8 mouse cellular contexts compared by ENCODE assay signal in genomic region chr11:4219317-4219751, GRCm38 (mm10). TPM values are rescaled to one million over a fixed set of nuclear protein-coding genes. Genes with fewer than 3 reads are reported as not detected.
DNase-seq lines count a peak whose midpoint lies in the region; ATAC-seq and TF ChIP-seq lines count a peak whose summit lies in the region.

No protein-coding gene starts in this region.

- peaks cover 8% of the 10 kb centered on the region for H3K4me1 ChIP-seq in spleen, adult 2 months (ENCODE audit: control insufficient read depth, insufficient read depth, insufficient read length)
- peaks cover 23% of the 10 kb centered on the region for H3K4me1 ChIP-seq in kidney, embryonic 15.5 days

- H3K4me3 ChIP-seq in spleen, adult 2 months (ENCODE audit: extremely low read depth, insufficient read depth, insufficient read length), result no peak overlapping the region
- H3K4me3 ChIP-seq in kidney, embryonic 15.5 days (replicated peaks), result no peak overlapping the region

- H3K36me3 ChIP-seq in spleen, adult 2 months (ENCODE audit: control insufficient read depth, insufficient read depth, low read length), result peaks cover 10% of the 10 kb centered on the region
- H3K36me3 ChIP-seq in kidney, embryonic 15.5 days, result peaks cover 14% of the 10 kb centered on the region

- TF ChIP-seq CTCF in spleen, adult 2 months (IDR thresholded peaks at IDR 0.05; ENCODE audit: extremely low read depth, insufficient read depth, insufficient read length, insufficient replicate concordance), result peak; percentile 67; the same call in 1 of the 2 replicates
- TF ChIP-seq CTCF in brain, embryonic 14.5 days (IDR thresholded peaks at IDR 0.05; ENCODE audit: borderline replicate concordance, extremely low read depth, insufficient read depth, insufficient read length), result peak; percentile 71; the same call in 1 of the 2 replicates

- no peaks in the 10 kb centered on the region for H3K9me3 ChIP-seq in kidney, embryonic 15.5 days (replicated peaks)

- 48% methylated on average over 2 of the region's 2 CpGs for WGBS in spleen, adult 2 months
- 5% methylated on average over 2 of the region's 2 CpGs for WGBS in kidney, embryonic 15.5 days

- no peak for TF ChIP-seq POLR2A in spleen, adult 2 months (IDR thresholded peaks at IDR 0.05; ENCODE audit: low read depth, low read length)
- no peak for TF ChIP-seq POLR2A in brain, embryonic 14.5 days (IDR thresholded peaks at IDR 0.05; ENCODE audit: borderline replicate concordance, extremely low read depth, insufficient read depth, insufficient read length, poor library complexity, severe bottlenecking)

- H3K27me3 ChIP-seq in spleen, adult 2 months (ENCODE audit: control insufficient read depth, insufficient read depth, low read length), result no peaks in the 10 kb centered on the region
- H3K27me3 ChIP-seq in kidney, embryonic 15.5 days, result peaks cover 15% of the 10 kb centered on the region

- ATAC-seq in kidney, embryonic 15.5 days (replicated peaks; ENCODE audit: low FRiP score), result peak; percentile 7; the same call in 1 of the 2 replicates
- no peak for ATAC-seq in granulocyte monocyte progenitor cell, adult 5-6 weeks (replicated peaks; ENCODE audit: poor library complexity, severe bottlenecking)

- H3K9ac ChIP-seq in kidney, embryonic 15.5 days, result no peak overlapping the region

- peak overlapping the region; percentile 97 for H3K4me2 ChIP-seq in kidney, embryonic 15.5 days

- H3K27ac ChIP-seq in spleen, adult 2 months (ENCODE audit: insufficient read depth, low read length), result no peak overlapping the region
- H3K27ac ChIP-seq in kidney, embryonic 15.5 days, result no peak overlapping the region

- peak in 1 of 2 experiments; percentile 59 for DNase-seq in spleen, adult 2 months (ENCODE audit: low read depth in 1 of 2, low spot score in 2 of 2)
- no peak for DNase-seq in spleen, postnatal 4 days (ENCODE audit: low spot score in 2 of 2)
- peak; percentile 86 for DNase-seq in brain, embryonic 14.5 days (ENCODE audit: low read depth)
- DNase-seq in gastrocnemius, adult 18-20 months (ENCODE audit: low spot score), result peak; percentile 83
- DNase-seq in liver, result peak; percentile 71
- DNase-seq in retina, embryonic 14.5 days (ENCODE audit: low spot score), result peak; percentile 76

RNA-seq across cellular contexts. Expression of gene Castor1, which starts 1.3 kb away (rescaled TPM):
- 9.9 and 11.4 TPM in 2 replicates for polyA plus RNA-seq in spleen, adult 2 months (2012; rRNA removed)
- polyA plus RNA-seq in brain, embryonic 14.5 days (2012; rRNA removed), result 1.9 and 2.7 TPM in 2 replicates
- total RNA-seq in gastrocnemius, adult 18-20 months (2021), result 1 to 10 TPM; 1.8 to 2.9 TPM
- polyA plus RNA-seq in kidney, embryonic 15.5 days (2015; fragmentation: Nextera tagmentation; extraction: Ambion mirVana), result 6.0 and 6.5 TPM in 2 replicates
- not detected in 2 replicates for total RNA-seq in granulocyte monocyte progenitor cell, adult 5-6 weeks (2014; fragmentation: Nextera tagmentation)
- total RNA-seq in granulocyte monocyte progenitor cell, adult 5-6 weeks (2017), result 0.10 TPM in 1 of 2 replicates, not detected in the other

RNA-seq across cellular contexts. Expression of gene Osm, which starts 16.9 kb away (rescaled TPM):
- polyA plus RNA-seq in spleen, adult 2 months (2012; rRNA removed), result 3.3 and 3.7 TPM in 2 replicates
- 0.04 and 0.05 TPM in 2 replicates for polyA plus RNA-seq in brain, embryonic 14.5 days (2012; rRNA removed)
- not detected for total RNA-seq in gastrocnemius, adult 18-20 months (2021)
- polyA plus RNA-seq in kidney, embryonic 15.5 days (2015; fragmentation: Nextera tagmentation; extraction: Ambion mirVana), result not detected in 2 replicates
- total RNA-seq in granulocyte monocyte progenitor cell, adult 5-6 weeks (2014; fragmentation: Nextera tagmentation), result 6.4 and 10.8 TPM in 2 replicates
- total RNA-seq in granulocyte monocyte progenitor cell, adult 5-6 weeks (2017), result 16.6 and 18.9 TPM in 2 replicates

RNA-seq across cellular contexts. Expression of gene Tbc1d10a, which starts 32.7 kb away (rescaled TPM):
- 46.7 and 53.9 TPM in 2 replicates for polyA plus RNA-seq in spleen, adult 2 months (2012; rRNA removed)
- polyA plus RNA-seq in brain, embryonic 14.5 days (2012; rRNA removed), result 41.6 and 54.6 TPM in 2 replicates
- 1 to 10 TPM; 3.5 to 3.8 TPM for total RNA-seq in gastrocnemius, adult 18-20 months (2021)
- 43.9 and 44.5 TPM in 2 replicates for polyA plus RNA-seq in kidney, embryonic 15.5 days (2015; fragmentation: Nextera tagmentation; extraction: Ambion mirVana)
- 2.9 and 5.2 TPM in 2 replicates for total RNA-seq in granulocyte monocyte progenitor cell, adult 5-6 weeks (2014; fragmentation: Nextera tagmentation)
- 5.4 and 9.7 TPM in 2 replicates for total RNA-seq in granulocyte monocyte progenitor cell, adult 5-6 weeks (2017)

RNA-seq across cellular contexts. Expression of gene Lif, which starts 38.0 kb away (rescaled TPM):
- 0.95 and 1.6 TPM in 2 replicates for polyA plus RNA-seq in spleen, adult 2 months (2012; rRNA removed)
- 0.06 and 0.11 TPM in 2 replicates for polyA plus RNA-seq in brain, embryonic 14.5 days (2012; rRNA removed)
- under 1 TPM; 0.11 to 0.21 TPM for total RNA-seq in gastrocnemius, adult 18-20 months (2021)
- polyA plus RNA-seq in kidney, embryonic 15.5 days (2015; fragmentation: Nextera tagmentation; extraction: Ambion mirVana), result 0.08 and 0.22 TPM in 2 replicates
- 0.38 and 0.56 TPM in 2 replicates for total RNA-seq in granulocyte monocyte progenitor cell, adult 5-6 weeks (2014; fragmentation: Nextera tagmentation)
- 0.86 and 1.2 TPM in 2 replicates for total RNA-seq in granulocyte monocyte progenitor cell, adult 5-6 weeks (2017)

RNA-seq across cellular contexts. Expression of gene Sf3a1, which starts 59.2 kb away (rescaled TPM):
- 27.9 and 31.9 TPM in 2 replicates for polyA plus RNA-seq in spleen, adult 2 months (2012; rRNA removed)
- 70.4 and 84.0 TPM in 2 replicates for polyA plus RNA-seq in brain, embryonic 14.5 days (2012; rRNA removed)
- total RNA-seq in gastrocnemius, adult 18-20 months (2021), result 10 to 100 TPM; 15.0 to 18.6 TPM
- 57.8 and 61.7 TPM in 2 replicates for polyA plus RNA-seq in kidney, embryonic 15.5 days (2015; fragmentation: Nextera tagmentation; extraction: Ambion mirVana)
- total RNA-seq in granulocyte monocyte progenitor cell, adult 5-6 weeks (2014; fragmentation: Nextera tagmentation), result 65.9 and 92.2 TPM in 2 replicates
- total RNA-seq in granulocyte monocyte progenitor cell, adult 5-6 weeks (2017), result 31.2 and 35.6 TPM in 2 replicates

Comparison
In these comparisons a context has a peak if more than half of its experiments do, and no peak if none do; other contexts are left out.
1. DNase-seq: peak in brain, embryonic 14.5 days (single experiment), gastrocnemius, adult 18-20 months (single experiment), liver (single experiment) and retina, embryonic 14.5 days (single experiment); none in spleen, postnatal 4 days (0 of 2).